In genomic region chr16:56486461-56486860, GRCm38 (mm10) we compare ENCODE assay signal across 8 mouse cellular contexts. TPM values are rescaled to one million over a fixed set of nuclear protein-coding genes. Genes with fewer than 3 reads are reported as not detected.
DNase-seq lines count a peak whose midpoint lies in the region; ATAC-seq lines count a peak whose summit lies in the region.
"Had no signal": no experiment of that assay in that cellular context is flagged by ENCODE, and none has a peak within 500 bp of the region (broad histone marks: within the 10 kb centered on the region; RNA-seq: fewer than 3 reads in every experiment).

No protein-coding gene starts in this region.

- H3K27me3 ChIP-seq in limb, embryonic 13.5 days = no peaks in the 10 kb centered on the region
- H3K27me3 ChIP-seq in limb, embryonic 10.5 days (ENCODE audit: low read depth, poor library complexity, severe bottlenecking) = no peaks in the 10 kb centered on the region

- no peaks in the 10 kb centered on the region for H3K36me3 ChIP-seq in limb, embryonic 13.5 days
- H3K36me3 ChIP-seq in limb, embryonic 10.5 days = no peaks in the 10 kb centered on the region

- intact Hi-C loops in heart, postnatal 36 days (cut with DNase I) = no loop called here

- H3K4me3 ChIP-seq in limb, embryonic 13.5 days = no peak overlapping the region
- no peak overlapping the region for H3K4me3 ChIP-seq in limb, embryonic 10.5 days
- H3K4me3 ChIP-seq: layer of hippocampus, adult 2 months had no signal

- no peaks in the 10 kb centered on the region for H3K9me3 ChIP-seq in limb, embryonic 13.5 days
- H3K9me3 ChIP-seq in limb, embryonic 10.5 days (replicated peaks) = no peaks in the 10 kb centered on the region

- DNase-seq in limb, embryonic 10.5 days (ENCODE audit: low spot score) = no peak
- peak; percentile 31 for DNase-seq in fibroblast of lung, adult 2 months (ENCODE audit: low read depth)
- DNase-seq in heart, postnatal 36 days = peak; percentile 37 to 41
- DNase-seq in lung, postnatal 4 days = peak; percentile 47 to 55
- no peak for DNase-seq in left cerebral cortex, adult 18-20 months (ENCODE audit: low spot score in 2 of 2)
- no peak for DNase-seq in spleen, postnatal 10 days (ENCODE audit: low spot score in 2 of 2)

- 57% methylated on average over 4 of the region's 4 CpGs for WGBS in limb, embryonic 13.5 days
- WGBS in limb, embryonic 10.5 days = 71% methylated on average over 4 of the region's 4 CpGs

- peak; percentile 36; the same call in 1 of the 2 replicates for ATAC-seq in limb, embryonic 13.5 days (ENCODE audit: low FRiP score, low read depth)

- no peak overlapping the region for H3K4me2 ChIP-seq in limb, embryonic 13.5 days (replicated peaks)

- no peak overlapping the region for H3K27ac ChIP-seq in limb, embryonic 13.5 days
- no peak overlapping the region for H3K27ac ChIP-seq in limb, embryonic 10.5 days
- H3K27ac ChIP-seq: layer of hippocampus, adult 2 months had no signal

- H3K4me1 ChIP-seq in limb, embryonic 13.5 days = no peaks in the 10 kb centered on the region
- no peaks in the 10 kb centered on the region for H3K4me1 ChIP-seq in limb, embryonic 10.5 days

- H3K9ac ChIP-seq in limb, embryonic 13.5 days = no peak overlapping the region

RNA-seq across cellular contexts. Expression of gene Abi3bp, which starts 8.8 kb away (rescaled TPM):
- polyA plus RNA-seq in limb, embryonic 13.5 days (2015; fragmentation: Nextera tagmentation; extraction: Ambion mirVana) = 8.8 and 10.5 TPM in 2 replicates
- 0.13 and 0.35 TPM in 2 replicates for polyA plus RNA-seq in limb, embryonic 10.5 days (2016; fragmentation: Nextera tagmentation; extraction: Ambion mirVana)
- 1 to 10 TPM; 7.5 to 7.7 TPM for total RNA-seq in heart, postnatal 36 days (2021)
- total RNA-seq in left cerebral cortex, adult 18-20 months (2021) = 10 to 100 TPM; 10.9 to 14.7 TPM

Comparison
In these comparisons a context has a peak if more than half of its experiments do, and no peak if none do; other contexts are left out.
1. DNase-seq: peak in fibroblast of lung, adult 2 months (single experiment), heart, postnatal 36 days (2 of 2) and lung, postnatal 4 days (2 of 2); none in limb, embryonic 10.5 days (single experiment), left cerebral cortex, adult 18-20 months (0 of 2) and spleen, postnatal 10 days (0 of 2).